Mouse (Mus musculus): Measurements from ENCODE around the gene Cacna2d4. TPM values are rescaled to one million over a fixed set of nuclear protein-coding genes. Genes with fewer than 3 reads are reported as not detected.
A peak's percentile ranks its signal among the peaks of the same experiment; 100 is the strongest.

Cacna2d4 gene
- total RNA-seq, 2 experiments from 2014 or later, result 0.12 TPM; not detected in 1

DNA sequence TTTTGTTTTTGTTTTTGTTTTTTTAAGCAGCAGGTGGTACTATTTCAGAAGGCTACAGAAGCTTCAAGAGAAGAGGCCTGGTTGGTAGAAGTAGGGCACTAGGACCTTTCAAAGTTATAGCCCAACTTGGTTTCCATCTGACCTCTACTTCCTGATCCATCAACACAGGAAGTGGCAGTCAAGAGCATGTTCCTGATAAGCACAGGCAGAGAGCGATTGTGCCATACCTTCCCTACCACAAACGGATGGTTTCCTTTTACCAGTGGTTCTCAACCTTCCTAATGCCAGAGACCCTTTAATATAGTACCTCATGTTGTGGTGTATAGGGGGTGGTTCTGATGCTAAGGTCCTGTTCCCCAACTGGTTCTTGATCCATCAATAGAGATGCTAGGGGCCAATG, 141.3 kb downstream of the Cacna2d4 start:
- intact Hi-C loops (cut with DNase I), result no loop called here
- no peak for DNase-seq

- intact Hi-C loops (cut with DNase I), result no loop called here
- no peak for DNase-seq
These were observed 142.3 kb downstream of the Cacna2d4 start for GRCm38 (mm10) chr6:119378631-119379030.

DNA sequence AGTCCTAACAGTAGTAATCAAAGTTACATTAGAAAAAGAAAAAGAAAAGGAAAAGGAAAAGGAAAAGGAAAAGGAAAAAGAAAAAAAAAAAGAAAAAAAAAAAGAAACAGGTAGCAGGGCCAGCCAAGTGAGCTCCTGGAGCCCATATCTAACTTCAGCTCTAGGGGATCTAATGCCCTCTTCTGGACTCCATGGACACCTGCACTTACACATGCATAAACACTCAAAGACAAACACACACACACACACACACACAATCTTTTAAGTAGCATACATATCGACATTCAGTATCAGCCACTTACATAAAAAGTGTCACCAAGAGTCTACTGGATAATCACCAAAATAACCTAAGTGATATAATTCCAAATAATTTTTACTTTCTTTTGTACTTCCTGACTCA, 149.3 kb downstream of the Cacna2d4 start:
- intact Hi-C loops (cut with DNase I), result no loop called here
- DNase-seq, result no peak

GRCm38 (mm10) chr6:119386421-119386820, 150.1 kb downstream of the Cacna2d4 start:
- intact Hi-C loops (cut with DNase I), result no loop called here
- no peak for DNase-seq

GRCm38 (mm10) chr6:119386821-119387220, 150.5 kb downstream of the Cacna2d4 start:
- intact Hi-C loops (cut with DNase I), result no loop called here
- DNase-seq, result no peak

DNA sequence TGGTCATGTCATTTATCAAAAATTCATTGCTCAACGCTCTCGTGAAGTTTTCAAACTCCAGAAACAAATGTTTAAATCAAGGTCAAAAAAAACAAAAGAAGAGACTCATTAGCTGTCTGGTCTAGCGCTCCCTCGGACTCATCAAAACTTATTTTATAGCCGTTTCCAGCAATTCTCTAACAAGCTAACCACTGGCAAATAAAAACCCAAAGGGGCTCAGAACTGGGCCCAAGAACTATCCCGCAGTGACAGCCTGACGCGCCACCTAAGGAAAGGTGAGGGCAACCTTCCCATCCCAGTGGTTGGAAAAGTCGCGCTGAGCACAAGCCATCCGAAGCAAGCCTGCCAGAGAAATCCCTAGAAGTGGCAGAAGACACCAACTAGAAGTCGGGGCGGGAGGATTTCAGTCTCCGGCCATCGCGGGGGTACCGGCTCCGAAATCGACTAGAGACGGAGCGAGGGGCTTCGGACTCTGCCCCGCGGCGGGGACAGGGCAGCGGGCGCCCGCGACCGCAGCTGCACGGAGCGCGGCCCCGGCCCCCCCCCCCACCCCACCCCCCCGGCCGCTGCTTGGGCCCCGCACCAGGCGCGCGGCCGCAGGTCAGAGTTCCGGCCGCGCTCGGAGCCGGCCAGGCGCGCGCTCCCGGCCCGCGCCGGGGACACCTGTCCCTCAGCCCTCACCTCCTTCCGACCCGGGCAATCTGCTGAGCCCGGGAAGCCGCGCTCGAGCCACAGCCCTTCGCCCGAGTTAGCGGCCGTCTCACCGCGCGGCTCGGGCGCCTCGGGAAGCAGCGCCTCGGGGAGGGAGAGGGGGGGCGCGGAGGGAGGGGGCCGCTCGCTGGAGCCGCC, 151.7 kb downstream of the Cacna2d4 start:
- intact Hi-C loops (cut with DNase I), result no loop called here
- peak in 1 of 2 experiments; percentile 47 for DNase-seq

- intact Hi-C loops (cut with DNase I), result no loop called here
- DNase-seq, result peak; percentile 96
These were observed 152.3 kb downstream of the Cacna2d4 start for GRCm38 (mm10) chr6:119388650-119389012.

- DNase-seq, result no peak
- intact Hi-C loops (cut with DNase I), result no loop called here
These were observed 152.8 kb downstream of the Cacna2d4 start for GRCm38 (mm10) chr6:119389089-119389488.

DNA sequence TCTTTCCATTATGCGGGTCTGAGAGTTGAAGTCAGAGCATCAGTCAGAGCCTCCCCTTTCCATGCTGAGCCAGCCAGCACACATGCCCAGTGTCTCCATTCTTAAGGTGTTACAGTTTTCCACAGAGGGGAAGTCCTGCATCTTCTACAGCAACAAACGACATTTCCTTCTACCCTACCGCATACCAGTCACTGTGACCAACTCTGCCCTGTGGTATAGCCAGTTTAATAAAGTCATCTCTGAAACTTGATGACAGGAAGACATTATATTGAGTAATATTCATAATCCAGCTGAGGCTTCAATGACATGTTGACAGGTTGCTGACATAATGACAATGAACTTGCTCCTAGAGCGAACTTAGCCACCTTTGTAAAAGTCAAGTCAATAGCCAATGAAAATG, 154.4 kb downstream of the Cacna2d4 start:
- intact Hi-C loops (cut with DNase I), result loop anchor here (5.0 kb wide), 1 partner anchor 37 kb away; no protein-coding TSS in a partner anchor
- DNase-seq, result no peak

- intact Hi-C loops (cut with DNase I), result loop anchor here (5.0 kb wide), 1 partner anchor 34 kb away; no protein-coding TSS in a partner anchor
These were observed 156.5 kb downstream of the Cacna2d4 start for GRCm38 (mm10) chr6:119392836-119393235.

DNA sequence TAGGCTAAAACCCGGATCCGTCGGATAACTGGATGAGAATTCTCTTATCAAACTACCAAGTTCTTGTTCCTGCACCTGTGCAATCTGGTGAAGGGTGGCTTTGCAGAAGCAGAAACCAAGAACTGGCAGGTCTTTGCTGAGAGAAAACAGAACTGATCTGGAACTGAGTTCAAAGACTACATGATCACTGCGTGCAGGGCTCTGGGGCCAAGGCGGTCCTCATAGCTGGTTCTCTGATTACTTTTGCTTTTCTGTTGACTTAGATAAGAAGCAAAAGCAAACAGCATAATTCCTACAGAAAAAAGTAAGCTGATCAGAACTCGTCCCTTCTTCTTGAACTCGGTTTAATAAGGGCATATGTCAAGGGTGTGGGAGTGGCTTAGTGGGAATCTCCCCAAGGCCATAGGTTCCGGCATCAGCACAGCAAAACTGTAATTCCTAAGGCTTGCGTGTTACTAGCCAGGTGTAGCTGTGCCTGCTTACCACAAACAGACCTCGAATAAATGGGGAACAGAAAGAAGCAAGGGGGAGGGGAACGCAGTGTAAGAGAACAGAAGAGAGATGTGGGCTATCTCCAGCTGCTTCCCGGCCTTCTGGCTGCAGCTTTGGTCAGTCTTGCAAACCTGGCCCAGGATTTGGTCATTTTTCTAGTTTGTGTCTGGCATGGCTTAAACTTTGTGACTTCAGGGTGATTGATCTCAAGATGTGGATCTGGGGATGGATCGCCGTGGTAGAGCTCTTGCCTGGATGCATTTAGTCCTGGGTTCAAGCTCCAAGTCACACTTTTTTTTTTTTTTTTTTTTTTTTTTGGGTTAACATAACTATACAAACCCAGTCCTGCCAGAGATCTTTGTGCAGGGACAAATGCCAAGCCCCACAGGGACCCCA, 159.3 kb downstream of the Cacna2d4 start:
- no peak for DNase-seq
- intact Hi-C loops (cut with DNase I), result no loop called here

More at GRCm38 (mm10) chr6:119392836-119393235, 156.5 kb downstream of the Cacna2d4 start:
- no peak for DNase-seq

- intact Hi-C loops (cut with DNase I), result no loop called here
- DNase-seq, result peak; percentile 70
These were observed 159.9 kb downstream of the Cacna2d4 start for GRCm38 (mm10) chr6:119396309-119396634.

GRCm38 (mm10) chr6:119399371-119399770, 163.0 kb downstream of the Cacna2d4 start:
- intact Hi-C loops (cut with DNase I), result no loop called here
- no peak for DNase-seq

GRCm38 (mm10) chr6:119400649-119401048, 164.3 kb downstream of the Cacna2d4 start:
- no peak for DNase-seq
- intact Hi-C loops (cut with DNase I), result no loop called here

GRCm38 (mm10) chr6:119401545-119402304, 165.4 kb downstream of the Cacna2d4 start:
- DNase-seq, result no peak
- intact Hi-C loops (cut with DNase I), result no loop called here

Other genes with a start within 250 kb of the Cacna2d4 start
- 1 to 10 TPM; 4.0 to 4.4 TPM for gene Dcp1b, start 61.3 kb upstream of the Cacna2d4 start, total RNA-seq (2021)
- gene Cacna1c, start 40.1 kb upstream of the Cacna2d4 start, total RNA-seq (2021), result 100 to 1,000 TPM; 195 to 220 TPM
- under 1 TPM; 0.10 to 0.19 TPM for gene Lrtm2, start 94.2 kb downstream of the Cacna2d4 start, total RNA-seq (2021)
- gene Adipor2, start 181.2 kb downstream of the Cacna2d4 start, total RNA-seq (2021), result 10 to 100 TPM; 54.8 to 64.1 TPM
- gene Fbxl14, start 243.1 kb downstream of the Cacna2d4 start, total RNA-seq (2021), result 10 to 100 TPM; 15.4 to 16.5 TPM

Measured in heart, postnatal 14 days (tissue).